Mouse (Mus musculus) lung, postnatal 0 days (tissue): ENCODE results near the gene Hsf2. TPM values are rescaled to one million over a fixed set of nuclear protein-coding genes. Genes with fewer than 3 reads are reported as not detected.

Experiments used
- ATAC-seq: fragments of 200-750 bp; cut with Nextera tagmentation; 2 replicates; pipeline ENCODE4 v1.8.0; 2017; ENCODE audit warnings: moderate library complexity
- DNase-seq: peaks from one replicate; pipeline ENCODE4 v3.0.0-alpha.2; 2016; ENCODE audit warnings: low spot score
- H3K27ac ChIP-seq: fragments of 300-500 bp; sonication (generic); 2 replicates; pipeline ENCODE4 v1.5.1; 2014; ENCODE audit warnings: antibody characterized with exemption, mild to moderate bottlenecking, low read length, mixed read lengths
- H3K27me3 ChIP-seq: fragments of 300-500 bp; sonication (generic); replicated peaks from 2 replicates; pipeline ENCODE4 v1.6.1; 2014; ENCODE audit warnings: low read length, mixed read lengths; ENCODE audit not compliant: insufficient read depth
- H3K36me3 ChIP-seq: fragments of 300-500 bp; sonication (generic); 2 replicates; pipeline ENCODE4 v1.6.1; 2014; ENCODE audit warnings: low read length, mixed read lengths; ENCODE audit not compliant: insufficient read depth
- H3K4me1 ChIP-seq: fragments of 300-500 bp; sonication (generic); 2 replicates; pipeline ENCODE4 v1.6.1; 2014; ENCODE audit warnings: antibody characterized with exemption, low read depth, low read length, mixed read lengths; ENCODE audit not compliant: insufficient read depth
- H3K4me2 ChIP-seq: fragments of 300-500 bp; sonication (generic); replicated peaks from 2 replicates; pipeline ENCODE4 v1.6.1; 2014; ENCODE audit warnings: low read depth, mild to moderate bottlenecking, low read length, moderate library complexity, mixed read lengths
- H3K4me3 ChIP-seq: fragments of 300-500 bp; sonication (generic); 2 replicates; pipeline ENCODE4 v1.5.1; 2014; ENCODE audit warnings: low read depth, low read length
- H3K9ac ChIP-seq: fragments of 300-500 bp; sonication (generic); replicated peaks from 2 replicates; pipeline ENCODE4 v1.6.1; 2014; ENCODE audit warnings: low read depth, mild to moderate bottlenecking
- H3K9me3 ChIP-seq: fragments of 300-500 bp; sonication (generic); 2 replicates; pipeline ENCODE4 v1.6.1; 2016; ENCODE audit warnings: low read length, mixed read lengths
- CTCF ChIP-seq: IDR thresholded peaks from 2 replicates; pipeline ENCODE4 v1.5.1; 2016; ENCODE audit warnings: antibody characterized with exemption, mild to moderate bottlenecking
- EP300 ChIP-seq: IDR thresholded peaks from 2 replicates; pipeline ENCODE4 v1.6.1; 2016; ENCODE audit warnings: antibody characterized with exemption, mild to moderate bottlenecking, control low read depth
- WGBS: fragments of 180-500 bp; shearing (Covaris S2); extraction: QIAGEN DNeasy Blood & Tissue Kit; methylation state at CpG from one replicate; pipeline ENCODE4 v1.1.7; 2014; 5-methylcytosine and 5-hydroxymethylcytosine counted together
- polyA plus RNA-seq: library from polyadenylated mRNA; unstranded; fragments of >200 nt; fragmentation: Nextera tagmentation; extraction: Ambion mirVana; gene quantifications from 2 replicates; pipeline ENCODE4 v1.2.1, GENCODE M21; 2015

Gene Hsf2
- polyA plus RNA-seq, 1 experiment from 2014 or later, result 17.3 TPM

- Histone ChIP-seq H3K27me3 (no peaks in the 10 kb centered on the region), H3K27ac (no peak overlapping the region), H3K9me3 (no peaks in the 10 kb centered on the region), H3K9ac (no peak overlapping the region), H3K36me3 (no peaks in the 10 kb centered on the region), H3K4me1 (no peaks in the 10 kb centered on the region), H3K4me2 (no peak overlapping the region), H3K4me3 (no peak overlapping the region)
- DNase-seq (no peak), ATAC-seq (no peak)
- TF ChIP-seq CTCF (no peak), EP300 (no peak)
- WGBS, result 79% methylated on average over 4 of the region's 4 CpGs
Observed at GRCm38 (mm10) chr10:57549631-57550030, 63.4 kb downstream of the Hsf2 start.

GRCm38 (mm10) chr10:57553719-57554118, 67.5 kb downstream of the Hsf2 start:
- Histone ChIP-seq H3K9ac (no peak overlapping the region), H3K27me3 (no peaks in the 10 kb centered on the region), H3K9me3 (no peaks in the 10 kb centered on the region), H3K4me1 (no peaks in the 10 kb centered on the region), H3K4me2 (no peak overlapping the region), H3K4me3 (no peak overlapping the region), H3K36me3 (no peaks in the 10 kb centered on the region), H3K27ac (no peak overlapping the region)
- ATAC-seq, result no peak
- TF ChIP-seq CTCF, result no peak
- TF ChIP-seq EP300, result no peak
- no peak for DNase-seq
- 75% methylated on average over 1 of the region's 1 CpGs for WGBS

GRCm38 (mm10) chr10:57557597-57557996, 71.4 kb downstream of the Hsf2 start:
- no peak overlapping the region for H3K4me2 ChIP-seq
- no peaks in the 10 kb centered on the region for H3K36me3 ChIP-seq
- no peaks in the 10 kb centered on the region for H3K9me3 ChIP-seq
- no peaks in the 10 kb centered on the region for H3K4me1 ChIP-seq
- ATAC-seq, result no peak
- 57% methylated on average over 5 of the region's 5 CpGs for WGBS
- no peak overlapping the region for H3K9ac ChIP-seq
- no peak for DNase-seq
- no peak overlapping the region for H3K27ac ChIP-seq
- TF ChIP-seq EP300 (no peak), CTCF (no peak)
- H3K4me3 ChIP-seq, result no peak overlapping the region
- H3K27me3 ChIP-seq, result no peaks in the 10 kb centered on the region

Other genes starting within 250 kb of the Hsf2 start
- 147 and 155 TPM in 2 replicates for gene Serinc1, start 46.1 kb downstream of the Hsf2 start, polyA plus RNA-seq
- 2.2 and 3.5 TPM in 2 replicates for gene Pkib, start 145.6 kb downstream of the Hsf2 start, polyA plus RNA-seq